Mouse (Mus musculus) embryo, embryonic 10.5 days (tissue): ENCODE measurements around the gene Pigk.
"Not testable (repeated sequence)": the region's sequence is repeated elsewhere in the genome, so short reads cannot be mapped to it uniquely, and the experiment has no call there.

Experiments used
- DNase-seq: peaks from one replicate; pipeline ENCODE4 v3.0.0-alpha.2; 2015; ENCODE audit warnings: low spot score

The Pigk gene

DNA sequence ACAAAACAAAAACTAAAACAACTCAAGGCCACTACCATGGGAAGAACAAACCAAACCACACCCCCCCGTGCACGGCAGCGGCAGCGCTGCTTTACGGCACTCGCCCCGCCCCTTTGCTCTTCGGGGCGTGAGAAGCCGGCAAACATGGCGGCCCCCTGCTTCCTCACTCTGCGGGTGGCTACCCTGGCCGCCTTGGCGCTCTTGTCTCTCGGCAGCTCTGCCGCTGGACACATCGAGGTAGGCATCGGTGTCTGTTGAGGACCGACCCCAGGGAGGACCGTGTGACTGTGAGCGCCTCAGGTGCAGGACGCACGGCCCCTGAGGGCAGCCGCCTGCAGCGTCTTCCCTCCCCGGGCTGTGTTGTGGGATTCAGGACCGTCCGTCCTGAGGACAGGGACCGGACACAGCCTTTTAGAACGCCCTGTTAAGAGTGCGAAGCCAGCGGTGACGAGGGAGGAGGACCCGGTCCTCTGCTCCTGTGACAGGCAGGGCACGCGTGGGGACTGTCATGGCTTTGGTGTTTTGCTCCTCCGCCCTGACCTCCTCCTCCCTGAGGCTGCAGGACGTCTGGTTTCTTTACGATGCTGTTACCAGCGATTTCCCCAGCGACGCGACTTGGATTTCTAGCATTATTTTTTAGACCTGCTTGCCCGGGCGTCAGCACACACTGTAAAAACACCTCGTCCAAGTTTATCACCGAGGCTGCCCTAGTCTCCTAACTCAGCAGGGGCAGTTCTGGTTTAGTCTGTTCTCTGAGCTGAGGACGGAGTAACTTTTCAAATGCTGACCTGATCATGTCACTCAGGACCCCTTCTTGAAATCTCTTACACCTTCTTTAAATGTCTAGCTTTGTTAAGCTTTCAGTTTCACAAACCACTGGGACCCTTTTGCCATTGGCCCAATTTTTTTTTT, at the start of gene Pigk:
Gene Pigk (plus strand): TSS at position 110 of the 912 bp plus-strand sequence.
- DNase-seq, result peak; percentile 94

DNA sequence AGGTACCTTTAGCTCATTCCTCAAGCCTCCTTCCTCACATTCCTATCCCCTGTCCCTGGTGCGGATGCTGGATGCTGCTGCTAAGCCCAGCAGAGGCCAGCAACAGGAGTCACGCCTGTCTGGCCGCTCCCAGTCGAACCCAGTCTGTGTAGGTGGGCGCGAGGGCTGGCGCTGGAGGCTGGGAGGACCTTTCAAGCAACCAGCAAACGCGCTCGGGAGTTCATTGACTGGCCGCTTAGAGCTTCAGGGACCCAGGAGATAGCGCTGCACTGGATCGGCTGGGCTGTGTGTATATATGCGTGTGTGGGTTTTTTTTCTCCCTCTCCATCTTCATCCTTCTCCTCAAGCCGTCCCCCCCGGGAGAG, 46.9 kb upstream of the Pigk start:
- DNase-seq, result peak; percentile 59

DNA sequence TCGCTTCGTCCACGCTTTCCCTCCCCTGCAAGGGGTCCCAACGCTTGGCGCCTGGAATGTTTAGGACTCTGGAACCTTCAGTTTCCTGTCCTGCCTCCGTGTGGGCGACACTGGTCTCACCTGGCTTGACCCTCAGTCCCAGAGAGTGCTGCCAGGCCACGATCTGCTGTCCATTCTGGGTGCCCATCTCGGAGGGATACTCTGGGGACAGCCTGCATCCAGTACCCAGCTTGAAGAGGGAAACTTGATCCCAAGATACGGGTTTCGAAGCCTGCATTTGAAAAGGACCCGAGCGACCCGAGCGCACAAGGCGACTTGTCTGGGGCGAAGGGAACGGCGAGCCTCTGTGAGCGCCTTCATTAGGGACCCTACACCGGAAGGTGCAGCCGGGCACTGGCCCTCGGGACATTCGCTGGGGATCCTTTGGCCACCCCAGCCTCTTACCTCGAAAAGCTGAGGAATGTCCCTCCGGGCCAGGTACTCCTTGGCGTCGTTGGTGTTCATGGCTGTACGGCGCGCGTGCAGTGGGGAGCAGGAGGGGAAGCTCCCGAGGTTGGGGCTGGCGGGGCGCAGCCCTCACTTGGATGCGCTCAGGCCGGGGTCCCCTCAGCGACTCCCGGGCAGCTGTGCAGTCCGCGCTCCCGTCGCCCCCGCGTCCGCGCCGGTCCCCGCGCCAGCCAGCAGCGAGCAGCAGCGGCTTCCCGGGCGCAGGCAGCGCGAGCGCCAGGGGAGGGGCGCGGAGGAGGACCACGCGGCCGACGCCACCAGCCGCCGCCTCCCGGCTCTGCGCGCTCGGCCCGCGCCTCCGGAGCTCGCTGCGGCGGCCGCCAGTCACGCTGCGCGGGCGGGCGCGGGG, 46.3 kb upstream of the Pigk start:
- DNase-seq, result peak; percentile 58

DNA sequence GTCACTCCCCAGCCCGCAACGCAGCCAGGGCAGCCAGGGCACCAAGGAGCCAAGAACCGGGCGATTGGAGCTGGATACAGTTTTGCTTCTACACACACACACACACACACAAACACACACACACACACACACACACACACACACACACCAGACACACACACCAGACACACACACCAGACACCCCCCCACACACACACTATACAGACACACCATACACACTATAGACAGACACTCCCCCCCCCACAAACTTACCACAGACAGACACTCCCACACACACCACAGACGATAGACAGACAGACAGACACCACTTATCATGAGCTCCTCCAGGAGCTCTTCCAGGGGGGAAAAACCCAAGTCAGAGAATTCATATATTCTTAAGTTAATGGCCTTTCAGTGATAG, 45.7 kb upstream of the Pigk start, which contains the start of gene Ak5:
Gene Ak5 (minus strand): TSS at position 122 of the 400 bp plus-strand sequence.
- DNase-seq, result no peak

DNA sequence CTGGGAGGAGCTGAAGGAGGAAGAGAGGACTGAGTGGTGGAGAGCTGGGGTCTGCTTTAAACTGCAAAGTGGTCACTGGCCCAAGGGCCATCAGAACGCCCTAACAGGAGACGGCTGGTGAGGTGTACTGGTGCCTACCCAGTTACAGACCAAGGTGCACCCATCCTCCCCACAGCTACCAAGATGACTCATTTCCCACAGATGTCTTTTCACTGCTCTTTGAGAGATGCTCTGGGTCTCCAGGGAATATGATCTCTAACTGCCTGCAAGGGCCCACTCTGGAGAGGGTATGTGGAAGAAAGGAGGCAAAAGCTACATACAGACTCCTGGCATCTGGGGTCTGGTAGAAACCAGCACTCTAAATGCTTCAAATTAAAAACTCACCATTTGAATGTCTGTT, 45.1 kb upstream of the Pigk start:
- no peak for DNase-seq

DNA sequence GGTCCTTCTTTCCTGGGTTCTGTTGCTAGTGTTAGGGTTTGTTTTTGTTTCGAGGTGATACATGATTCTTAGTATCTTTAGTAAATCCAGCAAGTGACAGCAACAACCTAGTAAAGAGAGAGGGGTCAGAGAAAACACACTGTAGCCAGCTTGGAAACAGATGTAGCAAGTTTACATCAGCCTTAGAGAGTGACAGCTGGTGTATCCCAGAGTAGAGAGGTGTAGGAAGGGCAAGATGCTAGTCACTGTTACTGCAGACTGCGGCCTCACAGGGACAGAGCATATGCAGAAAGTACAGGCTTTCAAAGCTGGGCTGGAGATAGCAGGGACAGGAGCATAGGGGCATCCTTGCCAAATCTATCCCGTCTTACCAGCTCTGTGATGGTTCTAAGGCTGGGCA, 44.1 kb upstream of the Pigk start:
- DNase-seq, result no peak

DNA sequence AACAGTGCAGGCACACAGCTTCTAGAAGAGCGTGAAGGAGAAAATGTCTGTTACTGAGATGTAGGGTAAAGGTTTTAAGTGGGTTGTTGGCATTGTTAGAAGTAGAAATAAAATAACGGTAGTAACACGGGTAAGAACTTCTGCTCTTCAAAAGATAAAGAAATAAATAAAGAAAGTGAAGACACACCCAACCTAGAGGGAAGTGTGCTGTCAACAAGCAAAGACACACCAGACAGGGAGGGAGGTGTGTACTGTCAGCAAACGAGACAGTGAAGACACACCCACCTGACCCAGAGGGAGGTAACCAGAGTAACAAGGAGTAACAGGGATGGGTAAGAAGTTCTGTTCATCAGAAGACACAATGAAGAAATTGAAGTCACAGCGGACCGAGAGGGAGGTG, 39.2 kb upstream of the Pigk start:
- DNase-seq, result no peak

DNA sequence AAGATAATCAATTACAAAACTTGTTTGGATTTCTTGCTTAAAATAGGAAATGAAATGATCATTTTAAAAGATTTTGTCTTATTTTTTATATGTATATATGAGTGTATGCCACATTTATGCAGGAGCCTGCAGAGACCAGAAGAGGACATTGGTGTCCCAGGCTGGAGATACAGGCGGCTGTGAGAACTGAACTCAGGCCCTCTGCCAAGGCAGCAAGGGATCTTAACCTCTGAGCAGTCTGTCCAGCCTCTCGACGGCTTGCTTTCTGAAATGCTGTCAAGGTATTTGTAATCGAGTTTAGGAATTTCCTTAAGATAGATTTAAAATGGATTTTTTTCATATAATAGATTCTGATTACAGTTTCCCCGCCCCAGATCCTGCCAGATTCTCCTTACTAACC, 25.4 kb upstream of the Pigk start:
- no peak for DNase-seq

DNA sequence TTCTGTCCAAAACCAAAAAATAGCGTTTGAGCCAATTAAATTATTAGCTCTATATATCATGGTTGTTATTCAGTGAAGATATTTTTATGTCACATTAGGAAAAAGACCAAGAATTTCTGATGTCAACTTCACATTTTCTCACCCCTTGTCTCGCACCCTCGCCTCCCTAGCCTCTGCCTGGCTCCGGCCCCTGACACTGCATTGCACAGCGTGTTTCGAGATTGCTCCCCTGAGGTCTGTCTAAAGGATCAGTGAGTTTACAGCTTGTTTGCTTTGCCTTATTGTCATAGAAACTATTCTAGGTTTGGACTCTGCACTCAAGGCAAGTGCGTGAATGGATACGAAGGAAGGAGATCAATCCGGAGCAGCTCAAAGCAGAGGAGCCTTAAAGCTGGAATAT, 24.8 kb upstream of the Pigk start:
- no peak for DNase-seq

DNA sequence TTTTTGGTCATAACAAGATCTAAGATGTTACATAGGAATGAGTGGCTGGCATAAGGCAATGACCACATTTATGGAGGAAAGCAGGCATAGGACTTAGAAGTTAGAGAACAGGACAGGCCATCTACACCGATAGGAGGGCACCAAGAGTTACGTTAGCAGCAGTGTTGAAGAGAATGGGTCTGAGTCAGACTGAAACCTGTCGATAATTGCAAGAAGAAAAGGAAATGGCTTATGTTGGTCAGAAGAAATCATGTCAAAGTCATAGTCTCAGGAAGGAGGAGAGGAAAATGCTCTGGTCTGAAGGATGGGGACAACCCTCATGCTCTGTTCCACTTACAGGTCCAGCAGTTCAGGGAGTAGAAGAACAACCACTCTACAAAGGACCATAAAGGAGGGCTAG, 18.9 kb upstream of the Pigk start:
- DNase-seq, result no peak

DNA sequence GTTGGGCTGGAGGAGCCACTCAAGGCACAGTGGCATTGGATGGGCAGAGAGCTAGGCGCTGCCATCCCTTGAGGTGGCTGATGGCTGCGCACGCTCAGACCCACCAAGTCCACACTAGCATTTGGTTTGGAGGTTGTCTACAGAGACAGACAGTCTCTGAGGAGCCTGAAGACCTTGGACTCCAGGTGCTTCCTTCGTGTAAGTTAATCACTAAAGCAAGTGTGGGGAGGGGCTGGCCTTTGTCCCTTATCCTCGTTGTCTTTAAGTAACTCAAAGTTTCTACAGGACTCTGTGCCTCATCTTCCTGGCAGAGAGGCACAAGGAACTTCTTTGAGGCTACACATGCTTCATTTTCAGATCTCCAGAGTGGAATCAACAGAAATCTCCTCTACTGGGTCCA, 15.9 kb upstream of the Pigk start:
- DNase-seq, result no peak

DNA sequence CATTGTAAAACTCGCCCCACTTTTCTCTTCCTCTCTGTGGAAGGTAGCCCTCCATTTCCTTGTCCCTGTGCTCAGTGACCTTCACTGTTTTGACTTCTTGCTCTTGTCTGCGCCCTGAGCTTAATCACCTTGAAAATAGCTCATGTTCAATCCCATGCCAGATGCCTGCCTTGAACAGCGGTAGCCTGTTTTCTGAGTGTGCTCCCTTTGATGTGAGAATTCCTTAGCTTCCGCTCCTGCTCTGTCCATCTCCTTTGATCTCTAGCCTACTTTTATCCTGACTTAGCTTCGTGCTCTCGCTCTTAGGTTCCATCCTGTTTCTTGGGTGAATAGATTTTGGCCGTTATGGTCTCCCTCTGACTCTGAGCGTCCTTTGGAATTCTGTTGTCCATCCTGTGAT, 14.6 kb upstream of the Pigk start:
- no peak for DNase-seq

DNA sequence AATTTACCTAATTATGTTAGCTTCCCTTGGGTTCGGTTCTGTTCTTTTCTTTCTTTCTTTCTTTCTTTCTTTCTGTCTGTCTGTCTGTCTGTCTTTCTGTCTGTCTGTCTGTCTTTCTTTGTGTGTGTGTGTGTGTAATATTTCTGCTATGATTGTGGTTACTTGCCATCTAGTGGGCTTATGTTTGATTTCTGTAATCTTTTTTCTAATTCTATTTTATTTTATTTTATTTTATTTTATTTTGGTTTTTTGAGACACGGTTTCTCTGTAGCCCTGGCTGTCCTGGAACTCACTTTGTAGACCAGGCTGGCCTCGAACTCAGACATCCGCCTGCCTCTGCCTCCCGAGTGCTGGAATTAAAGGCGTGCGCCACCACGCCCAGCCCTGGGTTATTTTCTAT, 12.4 kb upstream of the Pigk start:
- not testable (repeated sequence) for DNase-seq

DNA sequence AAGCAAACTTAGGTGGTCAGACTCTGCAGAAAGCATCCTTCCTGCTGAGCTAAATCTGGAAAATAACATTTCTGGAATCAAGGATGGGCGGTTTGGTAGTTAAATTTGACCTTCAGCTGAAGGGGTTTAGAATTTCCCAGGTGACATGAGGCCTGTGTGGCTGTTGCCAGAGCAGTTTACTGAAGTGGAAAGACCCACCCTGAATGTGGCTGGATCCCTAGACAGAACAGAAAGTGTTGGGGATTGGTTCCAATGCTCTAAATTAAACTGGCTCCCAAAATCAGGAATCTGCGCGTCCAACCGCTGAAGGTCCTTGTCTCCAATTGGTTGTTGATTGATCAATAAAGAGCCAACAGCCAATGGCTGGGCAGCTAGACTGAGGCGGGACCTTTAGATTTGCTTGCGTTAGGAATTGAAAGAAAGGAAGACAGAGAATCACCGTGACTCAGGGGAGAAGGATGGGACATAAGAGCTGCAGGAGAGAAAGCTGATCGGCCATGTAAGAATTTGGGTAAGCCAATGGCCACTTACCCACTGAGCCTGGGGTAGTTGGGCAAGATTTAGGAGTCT, 11.5 kb upstream of the Pigk start:
- peak; percentile 42 for DNase-seq

DNA sequence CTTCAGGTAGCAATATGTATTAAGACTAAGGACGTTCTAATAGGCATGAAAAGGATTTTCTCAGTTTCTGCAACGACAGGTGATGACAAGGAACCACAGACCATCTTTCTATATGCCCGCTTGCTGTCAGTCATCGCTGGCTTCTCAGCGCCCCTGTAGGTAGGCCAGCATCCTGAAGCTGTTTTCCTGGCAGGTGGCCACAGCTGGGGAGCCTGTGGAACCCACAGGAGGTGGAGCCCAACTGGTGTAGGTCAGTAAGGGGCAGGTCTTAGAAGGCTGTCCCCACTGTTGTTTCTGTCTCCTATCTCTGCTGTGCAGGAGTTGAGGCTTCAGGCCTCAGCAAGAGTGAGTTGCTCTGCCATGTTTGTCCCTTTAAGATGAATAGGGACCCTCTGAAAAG, 8.1 kb upstream of the Pigk start:
- no peak for DNase-seq

DNA sequence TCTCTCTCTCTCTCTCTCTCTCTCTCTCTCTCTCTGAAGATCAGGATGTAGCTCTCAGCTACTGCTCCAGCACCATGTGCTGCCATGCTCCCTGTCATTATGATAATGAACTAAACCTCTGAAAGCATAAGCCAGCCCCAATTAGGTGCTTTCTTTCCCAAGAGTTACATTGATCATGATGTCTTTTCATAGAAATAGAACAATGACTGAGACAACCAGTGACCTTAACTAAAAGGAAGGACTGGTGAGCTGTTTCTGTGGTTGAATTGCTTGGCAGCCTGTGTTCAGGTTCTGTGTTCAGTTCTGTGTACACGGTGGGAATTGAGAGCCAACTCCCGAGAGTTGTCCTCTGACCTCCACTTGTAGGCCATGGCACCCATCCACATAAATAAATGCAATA, 7.0 kb upstream of the Pigk start:
- DNase-seq, result no peak

DNA sequence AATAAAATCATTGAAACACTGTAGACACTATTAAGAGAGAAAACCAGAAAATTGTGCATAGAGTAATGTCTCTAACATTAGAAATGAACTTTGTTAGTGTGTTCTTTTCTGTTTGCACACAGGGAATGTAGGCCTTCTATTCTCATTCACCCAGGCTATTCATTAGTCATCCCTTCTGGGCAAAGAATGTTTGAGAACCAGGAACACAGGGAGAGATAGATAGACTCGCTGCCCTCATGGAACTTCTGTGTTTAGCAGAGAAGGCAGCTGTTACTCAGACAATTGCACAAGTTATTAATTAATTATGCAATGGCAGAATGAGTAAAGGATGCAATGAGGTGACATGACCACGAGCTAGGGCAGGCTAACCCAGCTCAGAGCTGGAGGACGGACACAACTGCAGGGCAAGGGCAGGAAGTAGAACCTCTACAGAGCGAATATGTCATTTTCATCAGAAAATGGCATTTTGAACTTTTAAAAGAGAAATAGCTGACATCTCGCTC, 6.5 kb upstream of the Pigk start:
- no peak for DNase-seq

DNA sequence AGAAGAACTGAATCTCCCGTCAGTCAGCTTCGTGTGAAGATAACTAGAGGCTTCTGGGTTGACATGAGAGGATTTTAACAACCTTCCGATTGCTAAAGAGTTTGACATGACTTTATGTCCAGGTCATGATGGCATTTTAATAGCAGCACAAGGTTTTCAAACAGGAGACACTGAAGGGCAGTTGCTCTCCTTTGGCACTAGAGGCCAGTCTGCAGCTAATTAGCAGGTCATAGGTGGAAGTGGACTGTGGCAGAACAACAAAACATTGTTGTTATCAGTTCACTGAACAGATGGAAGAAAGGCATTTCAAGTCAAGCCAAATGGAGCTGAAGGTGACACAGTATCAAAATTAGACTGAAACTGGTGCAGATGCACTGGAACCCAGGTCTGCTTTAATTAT, 4.0 kb upstream of the Pigk start:
- no peak for DNase-seq

DNA sequence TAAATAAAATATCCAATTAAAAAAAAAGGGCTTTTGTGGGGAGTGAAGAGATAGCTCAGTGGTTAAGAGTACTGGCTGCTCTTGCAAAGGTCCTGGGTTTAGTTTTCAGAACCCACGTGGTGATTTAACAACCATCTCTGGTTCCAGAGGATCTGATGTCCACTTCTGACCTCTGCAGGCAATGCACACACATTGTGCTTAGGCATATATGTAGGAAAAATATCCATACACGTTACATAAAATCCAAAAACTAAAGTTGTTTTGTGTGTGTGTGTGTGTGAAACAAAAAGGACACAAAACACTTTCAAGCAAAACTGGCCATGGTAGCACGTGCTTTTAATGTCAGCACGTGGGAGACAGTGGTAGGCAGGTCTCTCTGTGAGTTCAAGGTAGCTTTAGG, 943 bp upstream of the Pigk start:
- DNase-seq, result no peak

DNA sequence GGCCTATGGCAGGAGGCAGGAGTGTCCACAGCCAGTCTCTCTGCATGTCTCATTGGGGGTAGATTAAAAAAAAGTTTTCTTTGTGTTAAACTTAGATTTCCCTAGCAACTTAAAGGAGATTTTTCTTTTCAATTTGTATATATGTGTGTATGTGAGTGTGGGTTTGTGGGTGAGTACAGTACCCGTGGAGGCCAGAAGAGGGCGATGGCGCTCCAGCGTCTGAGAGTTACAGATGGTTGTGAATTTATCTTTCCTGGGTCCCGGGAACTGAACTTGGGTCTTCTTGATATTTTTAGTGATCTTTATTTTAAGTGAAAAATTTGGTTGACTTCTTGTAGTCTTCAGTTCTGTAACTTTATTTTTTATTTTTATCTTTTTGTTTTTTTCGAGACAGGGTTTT, 7.4 kb downstream of the Pigk start:
- no peak for DNase-seq

DNA sequence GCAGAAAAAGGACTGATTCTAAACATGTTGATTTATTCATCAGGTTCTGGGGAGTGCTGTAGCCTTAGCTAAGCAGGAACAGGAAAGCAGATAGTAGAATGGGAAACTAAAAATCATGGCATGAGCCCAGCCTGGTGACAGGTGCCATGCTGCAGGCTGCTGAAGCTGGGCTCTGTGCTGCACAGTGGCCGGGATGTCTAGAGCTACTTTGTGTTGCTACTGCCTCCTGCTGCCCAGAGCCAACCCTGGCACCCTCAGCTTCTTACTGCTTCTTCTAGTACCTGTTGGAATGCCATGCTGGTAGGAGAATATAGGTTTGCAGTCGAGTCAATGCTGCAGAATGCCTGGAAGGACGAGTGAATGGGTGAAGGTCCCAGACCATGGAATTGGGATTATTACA, 8.9 kb downstream of the Pigk start:
- no peak for DNase-seq

DNA sequence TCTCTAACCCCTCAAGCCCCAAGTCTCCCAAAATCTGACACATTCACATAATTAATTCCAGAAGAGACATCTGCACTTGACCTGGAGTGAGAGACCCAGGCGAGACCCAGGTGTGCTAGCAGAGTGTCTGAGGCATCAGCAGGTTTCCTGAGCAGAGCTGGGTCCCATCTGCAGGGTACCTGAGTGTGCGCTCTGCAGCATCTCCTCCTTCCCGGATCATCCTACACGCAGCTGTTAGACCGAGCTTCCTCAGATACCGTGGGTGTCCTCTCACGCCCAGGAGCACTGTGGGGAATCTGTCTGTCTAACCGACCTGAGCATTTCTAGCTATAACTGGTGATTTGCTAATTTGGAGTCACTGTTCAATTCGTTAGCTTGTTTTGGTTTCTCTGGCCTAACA, 10.5 kb downstream of the Pigk start:
- no peak for DNase-seq

DNA sequence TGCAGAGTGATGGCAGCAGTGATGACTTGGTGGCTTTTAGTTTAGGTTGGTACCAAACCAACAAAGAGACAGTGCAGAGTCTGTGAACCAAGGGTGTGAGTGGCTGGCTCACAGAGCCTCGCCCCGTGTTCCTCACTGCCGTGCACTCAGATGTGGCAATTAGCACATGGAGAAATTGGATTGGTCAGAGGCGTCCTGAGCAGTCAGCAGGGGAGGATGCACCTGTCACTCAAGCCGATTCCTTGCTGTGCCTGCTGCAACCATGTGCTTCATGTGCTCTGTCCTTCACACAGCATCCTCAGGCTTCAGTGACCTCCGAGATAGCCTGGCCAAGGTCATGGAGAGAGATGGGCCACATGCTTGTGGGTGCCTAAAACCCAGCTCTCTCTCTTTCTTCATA, 14.3 kb downstream of the Pigk start:
- no peak for DNase-seq
